Comparison of ENCODE assay signal across 14 mouse cellular contexts in the genomic region with DNA sequence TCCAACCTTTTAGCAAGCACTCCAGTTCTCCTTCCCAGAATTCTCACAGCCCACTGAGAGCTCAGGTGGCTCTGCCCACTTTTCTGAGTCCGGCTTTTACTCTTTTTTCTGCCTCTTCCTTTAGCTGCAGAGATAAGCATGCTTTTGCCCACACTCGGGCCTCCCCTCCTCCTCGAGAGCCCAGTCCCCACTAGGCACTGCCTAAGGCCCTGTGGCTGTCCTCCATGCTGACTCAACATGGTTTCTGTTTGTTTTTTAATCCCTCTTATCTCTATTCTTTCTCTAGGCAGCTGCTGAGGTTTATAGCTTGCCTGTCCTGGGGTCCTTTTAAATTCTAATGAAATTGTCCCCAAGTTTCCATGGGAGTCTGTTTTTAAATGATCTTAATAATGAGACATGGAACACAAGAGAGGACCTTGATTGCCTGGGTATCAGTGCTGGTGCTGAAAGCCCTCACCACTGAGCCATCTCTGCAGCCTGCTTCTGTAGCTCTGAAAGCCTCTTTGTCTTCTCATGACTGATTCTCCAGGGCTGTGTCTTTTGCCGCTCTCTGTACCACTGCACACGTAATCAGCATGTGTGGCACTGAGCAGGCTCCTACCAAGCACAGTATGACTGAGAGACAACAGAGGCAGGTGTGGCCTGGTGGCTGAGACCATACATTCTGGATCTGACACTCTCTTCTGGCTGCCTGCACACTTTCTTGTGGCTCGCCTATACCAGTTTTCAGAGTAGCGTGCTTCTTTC.
DNase-seq lines count a peak whose midpoint lies in the region; ATAC-seq and TF ChIP-seq lines count a peak whose summit lies in the region.
"Had no signal": no experiment of that assay in that cellular context is flagged by ENCODE, and none has a peak within 500 bp of the region (broad histone marks: within the 10 kb centered on the region; RNA-seq: fewer than 3 reads in every experiment).

No protein-coding gene starts in this region.

- no peak overlapping the region for H3K27ac ChIP-seq in intestine, embryonic 15.5 days
- no peak overlapping the region for H3K27ac ChIP-seq in intestine, postnatal 0 days (ENCODE audit: low read depth, low read length)
- peak overlapping the region; percentile 39; the same call in 1 of the 2 replicates for H3K27ac ChIP-seq in forebrain, embryonic 14.5 days (ENCODE audit: low read depth, low read length)
- peak overlapping the region; percentile 56; the same call in 1 of the 2 replicates for H3K27ac ChIP-seq in neural tube, embryonic 15.5 days (replicated peaks)
- H3K27ac ChIP-seq: gastrocnemius, adult 2 months had no signal

- no peaks in the 10 kb centered on the region for H3K27me3 ChIP-seq in intestine, embryonic 15.5 days (replicated peaks)
- H3K27me3 ChIP-seq in intestine, postnatal 0 days (replicated peaks; ENCODE audit: control insufficient read depth, insufficient read depth, low read length) = no peaks in the 10 kb centered on the region
- no peaks in the 10 kb centered on the region for H3K27me3 ChIP-seq in forebrain, embryonic 14.5 days (replicated peaks; ENCODE audit: control insufficient read depth, insufficient read depth, low read length)
- no peaks in the 10 kb centered on the region for H3K27me3 ChIP-seq in neural tube, embryonic 15.5 days (replicated peaks)
- H3K27me3 ChIP-seq: CH12.LX had no signal

- WGBS in intestine, embryonic 15.5 days = 67% methylated on average over 7 of the region's 7 CpGs
- WGBS in intestine, postnatal 0 days = 64% methylated on average over 7 of the region's 7 CpGs
- 54% methylated on average over 7 of the region's 7 CpGs for WGBS in forebrain, embryonic 14.5 days
- WGBS in neural tube, embryonic 15.5 days = 41% methylated on average over 7 of the region's 7 CpGs

- TF ChIP-seq CTCF in intestine, postnatal 0 days (IDR thresholded peaks at IDR 0.05; ENCODE audit: low read depth) = no peak

- no peaks in the 10 kb centered on the region for H3K4me1 ChIP-seq in intestine, embryonic 15.5 days (replicated peaks)
- H3K4me1 ChIP-seq in intestine, postnatal 0 days (replicated peaks; ENCODE audit: control insufficient read depth, insufficient read depth, low read length) = no peaks in the 10 kb centered on the region
- no peaks in the 10 kb centered on the region for H3K4me1 ChIP-seq in forebrain, embryonic 14.5 days (ENCODE audit: control insufficient read depth, insufficient read depth, low read length)
- H3K4me1 ChIP-seq in neural tube, embryonic 15.5 days = peaks cover 9% of the 10 kb centered on the region; the same call in 1 of the 2 replicates

- H3K4me3 ChIP-seq in intestine, embryonic 15.5 days (replicated peaks) = no peak overlapping the region
- H3K4me3 ChIP-seq in intestine, postnatal 0 days (ENCODE audit: low read depth, low read length) = no peak overlapping the region
- no peak overlapping the region for H3K4me3 ChIP-seq in forebrain, embryonic 14.5 days (ENCODE audit: low read depth, low read length)
- no peak overlapping the region for H3K4me3 ChIP-seq in neural tube, embryonic 15.5 days (replicated peaks)
- H3K4me3 ChIP-seq: gastrocnemius, adult 2 months had no signal

- peak; percentile 17 for DNase-seq in forebrain, embryonic 14.5 days (ENCODE audit: low spot score)
- peak; percentile 4 for DNase-seq in mesoderm, embryonic 11.5 days (ENCODE audit: low read depth, low spot score)
- DNase-seq in left cerebral cortex, postnatal 36 days (ENCODE audit: low spot score in 2 of 2) = no peak
- DNase-seq in retina, embryonic 14.5 days (ENCODE audit: low spot score) = no peak
- DNase-seq: adrenal gland, postnatal 14 days; cerebellum, adult 11 months; gastrocnemius, adult 2 months; kidney, postnatal 25 days; lung, postnatal 14 days; right cerebral cortex, postnatal 4 days had no signal

- peak; percentile 76 for ATAC-seq in intestine, embryonic 15.5 days
- ATAC-seq in intestine, postnatal 0 days = no peak
- peak; percentile 55; the same call in 1 of the 2 replicates for ATAC-seq in forebrain, embryonic 14.5 days
- ATAC-seq in neural tube, embryonic 15.5 days (ENCODE audit: low FRiP score) = peak; percentile 79

- H3K4me2 ChIP-seq in intestine, embryonic 15.5 days (replicated peaks) = no peak overlapping the region
- no peak overlapping the region for H3K4me2 ChIP-seq in intestine, postnatal 0 days (replicated peaks; ENCODE audit: low read depth)
- H3K4me2 ChIP-seq in forebrain, embryonic 14.5 days (ENCODE audit: low read length) = no peak overlapping the region
- no peak overlapping the region for H3K4me2 ChIP-seq in neural tube, embryonic 15.5 days

- intact Hi-C loops in left cerebral cortex, postnatal 36 days (cut with DNase I) = no loop called here

- no peak overlapping the region for H3K9ac ChIP-seq in intestine, embryonic 15.5 days
- no peak overlapping the region for H3K9ac ChIP-seq in intestine, postnatal 0 days (ENCODE audit: low read depth, low read length)
- no peak overlapping the region; the same call in 1 of the 2 replicates for H3K9ac ChIP-seq in forebrain, embryonic 14.5 days (ENCODE audit: low read length)
- H3K9ac ChIP-seq in neural tube, embryonic 15.5 days (replicated peaks) = no peak overlapping the region

- H3K9me3 ChIP-seq in intestine, embryonic 15.5 days = no peaks in the 10 kb centered on the region
- H3K9me3 ChIP-seq in intestine, postnatal 0 days (ENCODE audit: control insufficient read depth) = no peaks in the 10 kb centered on the region
- no peaks in the 10 kb centered on the region for H3K9me3 ChIP-seq in forebrain, embryonic 14.5 days (replicated peaks; ENCODE audit: control insufficient read depth, low read length)
- no peaks in the 10 kb centered on the region for H3K9me3 ChIP-seq in neural tube, embryonic 15.5 days (replicated peaks)

- peaks cover 7% of the 10 kb centered on the region; the same call in 1 of the 2 replicates for H3K36me3 ChIP-seq in intestine, embryonic 15.5 days
- peaks cover 17% of the 10 kb centered on the region for H3K36me3 ChIP-seq in intestine, postnatal 0 days (ENCODE audit: control insufficient read depth, insufficient read depth)
- H3K36me3 ChIP-seq in forebrain, embryonic 14.5 days (ENCODE audit: control insufficient read depth, insufficient read depth, low read length) = peaks cover 18% of the 10 kb centered on the region
- H3K36me3 ChIP-seq in neural tube, embryonic 15.5 days = peaks cover 22% of the 10 kb centered on the region

Comparison
In these comparisons a context has a peak if more than half of its experiments do, and no peak if none do; other contexts are left out.
1. H3K27ac ChIP-seq: peak in forebrain, embryonic 14.5 days (single experiment) and neural tube, embryonic 15.5 days (single experiment); none in intestine, embryonic 15.5 days (single experiment) and intestine, postnatal 0 days (single experiment).
2. DNase-seq: peak in forebrain, embryonic 14.5 days (single experiment) and mesoderm, embryonic 11.5 days (single experiment); none in left cerebral cortex, postnatal 36 days (0 of 2) and retina, embryonic 14.5 days (single experiment).